ENCODE assay signal across 20 mouse cellular contexts in genomic region chr11:79005578-79006394, GRCm38 (mm10). TPM values are rescaled to one million over a fixed set of nuclear protein-coding genes. Genes with fewer than 3 reads are reported as not detected.
DNase-seq lines count a peak whose midpoint lies in the region; ATAC-seq and TF ChIP-seq lines count a peak whose summit lies in the region.
"Had no signal": no experiment of that assay in that cellular context is flagged by ENCODE, and none has a peak within 500 bp of the region (broad histone marks: within the 10 kb centered on the region; RNA-seq: fewer than 3 reads in every experiment).

No protein-coding gene starts in this region.

- H3K27ac ChIP-seq in heart, embryonic 10.5 days = no peak overlapping the region
- no peak overlapping the region for H3K27ac ChIP-seq in heart, embryonic 12.5 days (ENCODE audit: poor library complexity, severe bottlenecking)
- 0 out of 2 replicates have a peak overlapping the region, but pooled peaks have one; percentile 6 for H3K27ac ChIP-seq in liver, embryonic 15.5 days (replicated peaks)
- H3K27ac ChIP-seq in hindbrain, postnatal 0 days = no peak overlapping the region
- H3K27ac ChIP-seq: embryonic facial prominence, embryonic 10.5 days; forebrain, embryonic 10.5 days; gastrocnemius, adult 2 months; heart, embryonic 15.5 days; hindbrain, embryonic 13.5 days; left cerebral cortex, adult 2 months; lung, embryonic 15.5 days had no signal

- no peak for ATAC-seq in heart, embryonic 12.5 days (ENCODE audit: insufficient number of reproducible peaks, low FRiP score)
- peak; percentile 62 for ATAC-seq in liver, embryonic 15.5 days (ENCODE audit: insufficient read depth)
- no peak for ATAC-seq in hindbrain, postnatal 0 days

- no peak overlapping the region for H3K4me3 ChIP-seq in heart, embryonic 10.5 days
- H3K4me3 ChIP-seq in heart, embryonic 12.5 days = no peak overlapping the region
- H3K4me3 ChIP-seq in liver, embryonic 15.5 days (replicated peaks) = no peak overlapping the region
- no peak overlapping the region for H3K4me3 ChIP-seq in hindbrain, postnatal 0 days (ENCODE audit: low read length)
- H3K4me3 ChIP-seq: embryonic facial prominence, embryonic 10.5 days; forebrain, embryonic 10.5 days; gastrocnemius, adult 2 months; heart, embryonic 15.5 days; hindbrain, embryonic 13.5 days; left cerebral cortex, adult 2 months; lung, embryonic 15.5 days had no signal

- 78% methylated on average over 14 of the region's 14 CpGs for WGBS in heart, embryonic 10.5 days
- 74% methylated on average over 14 of the region's 14 CpGs for WGBS in heart, embryonic 12.5 days
- 40% methylated on average over 14 of the region's 14 CpGs for WGBS in liver, embryonic 15.5 days (ENCODE audit: insufficient replicate concordance)
- 91% methylated on average over 14 of the region's 14 CpGs for WGBS in hindbrain, postnatal 0 days

- DNase-seq in heart, embryonic 10.5 days (ENCODE audit: low spot score) = peak; percentile 33
- peak; percentile 38 for DNase-seq in T-cell, adult 2 months (ENCODE audit: low spot score)
- DNase-seq in thymus, postnatal 0 days (ENCODE audit: low spot score) = peak; percentile 63
- no peak for DNase-seq in hindbrain, postnatal 0 days (ENCODE audit: low spot score)
- DNase-seq in layer of hippocampus, adult 18-20 months (ENCODE audit: low spot score in 2 of 2) = no peak
- no peak for DNase-seq in urinary bladder, adult 18-20 months (ENCODE audit: low spot score in 2 of 2)
- DNase-seq: adrenal gland, postnatal 10 days; cerebellum, adult 11 months; gastrocnemius, adult 2 months; kidney, postnatal 14 days; spleen, adult 18-20 months had no signal

- no peak overlapping the region for H3K4me2 ChIP-seq in heart, embryonic 12.5 days
- H3K4me2 ChIP-seq in liver, embryonic 15.5 days = no peak overlapping the region
- H3K4me2 ChIP-seq in hindbrain, postnatal 0 days (ENCODE audit: low read depth, low read length) = no peak overlapping the region
- H3K4me2 ChIP-seq: heart, embryonic 15.5 days; hindbrain, embryonic 13.5 days; lung, embryonic 15.5 days; midbrain, embryonic 11.5 days had no signal

- no peaks in the 10 kb centered on the region for H3K27me3 ChIP-seq in heart, embryonic 10.5 days (ENCODE audit: insufficient read depth, poor library complexity, severe bottlenecking)
- no peaks in the 10 kb centered on the region for H3K27me3 ChIP-seq in heart, embryonic 12.5 days (replicated peaks)
- no peaks in the 10 kb centered on the region for H3K27me3 ChIP-seq in liver, embryonic 15.5 days
- H3K27me3 ChIP-seq in hindbrain, postnatal 0 days (ENCODE audit: insufficient read depth, low read length) = no peaks in the 10 kb centered on the region
- H3K27me3 ChIP-seq: heart, embryonic 15.5 days; hindbrain, embryonic 13.5 days; lung, embryonic 15.5 days had no signal

- no peaks in the 10 kb centered on the region for H3K36me3 ChIP-seq in heart, embryonic 10.5 days
- no peaks in the 10 kb centered on the region for H3K36me3 ChIP-seq in heart, embryonic 12.5 days
- H3K36me3 ChIP-seq in liver, embryonic 15.5 days (replicated peaks) = no peaks in the 10 kb centered on the region
- H3K36me3 ChIP-seq in hindbrain, postnatal 0 days (ENCODE audit: insufficient read depth, low read length) = no peaks in the 10 kb centered on the region
- H3K36me3 ChIP-seq: embryonic facial prominence, embryonic 10.5 days; forebrain, embryonic 10.5 days; heart, embryonic 15.5 days; hindbrain, embryonic 13.5 days; lung, embryonic 15.5 days had no signal

- no peaks in the 10 kb centered on the region for H3K9me3 ChIP-seq in heart, embryonic 10.5 days
- no peaks in the 10 kb centered on the region for H3K9me3 ChIP-seq in heart, embryonic 12.5 days (replicated peaks)
- H3K9me3 ChIP-seq in liver, embryonic 15.5 days (replicated peaks) = no peaks in the 10 kb centered on the region
- no peaks in the 10 kb centered on the region for H3K9me3 ChIP-seq in hindbrain, postnatal 0 days (ENCODE audit: low read length)
- H3K9me3 ChIP-seq: embryonic facial prominence, embryonic 10.5 days; forebrain, embryonic 10.5 days; heart, embryonic 15.5 days; hindbrain, embryonic 13.5 days; lung, embryonic 15.5 days had no signal

- peaks cover 16% of the 10 kb centered on the region; the same call in 1 of the 2 replicates for H3K4me1 ChIP-seq in heart, embryonic 10.5 days
- H3K4me1 ChIP-seq in heart, embryonic 12.5 days (replicated peaks) = peaks cover 12% of the 10 kb centered on the region
- H3K4me1 ChIP-seq in liver, embryonic 15.5 days (replicated peaks) = peaks cover 50% of the 10 kb centered on the region
- H3K4me1 ChIP-seq in hindbrain, postnatal 0 days (ENCODE audit: insufficient read depth, low read length) = no peaks in the 10 kb centered on the region

- H3K9ac ChIP-seq in heart, embryonic 12.5 days = no peak overlapping the region
- H3K9ac ChIP-seq in liver, embryonic 15.5 days = no peak overlapping the region
- H3K9ac ChIP-seq in hindbrain, postnatal 0 days (replicated peaks; ENCODE audit: low read length) = no peak overlapping the region
- H3K9ac ChIP-seq: heart, embryonic 15.5 days; hindbrain, embryonic 13.5 days; lung, embryonic 15.5 days had no signal

- TF ChIP-seq CTCF in hindbrain, postnatal 0 days (IDR thresholded peaks at IDR 0.05; ENCODE audit: low read depth) = no peak

RNA-seq across cellular contexts. Expression of gene Lgals9, which starts 21.0 kb away (rescaled TPM):
- 11.6 and 29.8 TPM in 2 replicates for polyA plus RNA-seq in heart, embryonic 10.5 days (2016; fragmentation: Nextera tagmentation; extraction: Ambion mirVana)
- polyA plus RNA-seq in heart, embryonic 12.5 days (2016; fragmentation: Nextera tagmentation; extraction: Ambion mirVana) = 53.7 and 53.8 TPM in 2 replicates
- polyA plus RNA-seq in liver, embryonic 15.5 days (2015; fragmentation: Nextera tagmentation; extraction: Ambion mirVana) = 154 and 177 TPM in 2 replicates
- 421 and 488 TPM in 2 replicates for polyA plus RNA-seq in thymus, postnatal 0 days (2015; fragmentation: Nextera tagmentation; extraction: Ambion mirVana)
- 19.0 and 21.8 TPM in 2 replicates for total RNA-seq in hindbrain, postnatal 0 days (2014; rRNA removed)
- 23.3 and 24.0 TPM in 2 replicates for polyA plus RNA-seq in hindbrain, postnatal 0 days (2015; fragmentation: Nextera tagmentation; extraction: Ambion mirVana)
- 1 to 10 TPM; 3.7 to 3.9 TPM for total RNA-seq in layer of hippocampus, adult 18-20 months (2021)

Comparison
In these comparisons a context has a peak if more than half of its experiments do, and no peak if none do; other contexts are left out.
1. DNase-seq: peak in heart, embryonic 10.5 days (single experiment), T-cell, adult 2 months (single experiment) and thymus, postnatal 0 days (single experiment); none in hindbrain, postnatal 0 days (single experiment), layer of hippocampus, adult 18-20 months (0 of 2) and urinary bladder, adult 18-20 months (0 of 2).